Mouse (Mus musculus): ENCODE measurements at regions not wholly inside any gene's neighbourhood (a gene's known extent, or its start where the extent isn't known, plus 50 kb on each side); places are given as distances from the start of the nearest gene placed in this dataset.
"Not testable (repeated sequence)": the region's sequence is repeated elsewhere in the genome, so short reads cannot be mapped to it uniquely, and the experiment has no call there.

DNA sequence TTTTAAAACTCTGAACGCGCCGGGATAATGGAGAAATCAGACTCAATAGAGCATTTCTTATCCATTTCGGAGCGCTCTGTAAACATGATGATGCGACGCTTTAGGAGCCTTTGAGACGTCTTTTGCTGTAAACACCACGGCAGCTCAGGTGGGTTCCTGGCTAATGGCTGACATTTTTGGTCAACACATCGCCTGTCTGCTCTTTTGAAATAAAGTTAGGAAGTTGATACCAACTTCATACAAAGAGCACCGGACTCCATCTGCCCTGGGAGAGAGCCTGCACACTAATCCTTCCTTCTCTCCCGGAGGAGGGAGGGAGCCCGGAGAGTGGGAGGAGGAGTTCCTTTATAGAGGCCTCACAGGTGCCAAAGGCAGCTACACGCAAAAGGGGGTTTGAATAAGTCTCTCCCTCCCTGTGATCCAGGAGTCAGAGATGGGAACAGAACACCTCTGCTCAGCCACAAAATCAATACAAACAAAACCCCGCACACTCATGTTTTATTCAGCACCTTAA lies 63.8 kb upstream of the Srsf6 start:
- DNase-seq = no peak

GRCm38 (mm10) chr2:162866613-162867314 lies 64.6 kb upstream of the Srsf6 start:
- no peak for DNase-seq

DNA sequence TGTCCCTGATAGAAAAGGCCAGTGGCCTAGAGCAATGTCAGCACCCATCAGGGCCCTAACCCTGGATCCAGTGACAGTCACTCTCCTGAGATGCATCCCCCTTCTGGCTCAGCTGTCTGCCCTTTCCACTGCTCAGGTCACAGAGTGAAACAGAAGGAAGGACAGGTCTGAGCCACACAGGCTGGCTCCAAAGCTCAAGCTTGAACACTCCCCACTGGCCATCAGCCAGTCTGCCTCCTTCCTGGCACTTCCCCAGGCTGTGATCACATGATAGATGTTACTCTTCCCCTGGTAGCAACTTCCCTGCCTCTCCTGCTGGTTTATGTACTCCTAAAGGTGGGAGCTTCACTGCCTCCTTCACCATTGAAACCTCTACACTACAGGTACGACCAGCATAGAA lies 66.8 kb upstream of the Srsf6 start:
- DNase-seq = peak; percentile 86

DNA sequence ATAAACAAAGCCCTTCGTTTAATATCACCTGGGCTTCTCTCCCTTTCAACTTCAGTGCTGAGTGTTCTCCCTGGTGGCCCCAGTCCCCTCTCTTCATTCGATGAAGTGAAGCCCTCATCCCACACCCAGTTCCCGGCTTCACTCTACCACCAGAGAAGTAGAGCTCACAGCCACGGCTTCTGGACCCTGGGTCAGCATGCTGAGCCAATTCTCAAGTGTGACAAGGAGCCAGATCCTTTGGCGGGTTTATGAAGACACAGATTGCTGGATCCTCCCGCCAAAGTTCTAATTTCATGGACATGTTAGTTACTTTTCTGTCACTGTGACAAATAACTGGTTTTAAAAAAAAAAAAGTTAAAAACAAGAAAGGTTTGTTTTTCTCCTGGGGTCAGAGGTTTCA lies 76.7 kb upstream of the Srsf6 start:
- DNase-seq = no peak

DNA sequence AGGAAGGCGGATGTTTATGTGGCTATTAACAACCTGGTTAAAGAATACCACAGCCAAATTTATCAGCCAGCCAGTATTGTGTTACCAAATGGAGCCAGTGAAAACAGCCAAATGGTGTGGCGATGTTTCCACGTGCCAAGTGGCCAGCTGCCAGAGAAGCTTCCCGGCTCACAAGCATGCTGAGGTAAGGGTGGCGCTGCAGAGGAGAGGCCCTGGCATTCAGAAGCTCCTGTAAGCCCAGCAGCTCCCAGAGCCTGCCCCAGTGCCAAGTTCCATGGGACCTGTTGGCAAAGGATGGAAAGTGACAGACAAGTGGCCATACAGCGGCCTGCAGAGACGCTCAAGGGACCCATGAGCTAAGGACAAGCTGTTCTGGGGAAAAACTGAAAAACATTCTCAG lies 77.8 kb upstream of the Srsf6 start:
- DNase-seq = peak; percentile 24

- not testable (repeated sequence) for DNase-seq
Observed at GRCm38 (mm10) chr2:162841761-162842160, 89.6 kb upstream of the Srsf6 start.

DNA sequence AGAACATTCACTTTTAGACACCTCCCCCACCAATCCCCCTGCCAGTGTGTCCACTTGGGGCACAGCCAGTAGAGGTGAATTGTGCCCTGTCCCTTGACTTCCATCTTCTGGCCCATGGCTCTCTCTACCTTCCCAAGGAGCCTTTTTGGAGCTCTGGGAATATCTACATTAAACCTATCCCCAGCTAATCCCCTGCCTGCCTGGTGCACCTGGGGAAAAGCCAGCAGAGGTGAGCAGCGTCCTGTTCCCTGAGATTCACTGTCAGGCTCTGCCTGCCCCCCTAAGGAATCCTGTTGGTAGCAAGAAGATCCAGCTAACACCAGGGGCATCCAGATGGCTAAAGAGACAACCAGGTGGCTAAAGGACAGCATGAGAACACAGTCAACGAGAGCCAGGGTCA lies 93.6 kb upstream of the Srsf6 start:
- DNase-seq = no peak

DNA sequence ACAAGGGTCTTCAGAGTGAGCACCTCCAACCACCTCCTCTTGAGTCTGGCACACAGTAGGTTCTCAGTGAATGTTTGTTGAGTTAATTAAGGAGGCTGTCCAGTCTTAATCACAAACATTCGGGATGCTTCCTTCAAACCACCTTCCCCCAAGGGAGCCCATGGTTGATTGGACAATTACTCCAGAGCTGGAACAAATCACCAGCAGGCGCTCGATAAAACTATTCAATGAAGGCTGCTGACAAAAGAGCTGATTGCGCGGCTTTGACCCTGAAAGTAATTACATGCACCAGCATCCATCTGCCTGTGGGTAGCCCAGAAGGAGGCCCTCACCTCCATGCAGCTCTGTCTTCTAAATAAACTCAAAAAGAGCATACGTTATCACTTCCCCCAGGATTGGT lies 97.6 kb upstream of the Srsf6 start:
- no peak for DNase-seq

GRCm38 (mm10) chr2:162818787-162819186 lies 112.5 kb upstream of the Srsf6 start:
- DNase-seq = no peak

GRCm38 (mm10) chr2:162814205-162814604 lies 117.1 kb upstream of the Srsf6 start:
- DNase-seq = peak; percentile 45

- no peak for DNase-seq
Observed at GRCm38 (mm10) chr2:162807747-162808146, 123.6 kb upstream of the Srsf6 start.

DNA sequence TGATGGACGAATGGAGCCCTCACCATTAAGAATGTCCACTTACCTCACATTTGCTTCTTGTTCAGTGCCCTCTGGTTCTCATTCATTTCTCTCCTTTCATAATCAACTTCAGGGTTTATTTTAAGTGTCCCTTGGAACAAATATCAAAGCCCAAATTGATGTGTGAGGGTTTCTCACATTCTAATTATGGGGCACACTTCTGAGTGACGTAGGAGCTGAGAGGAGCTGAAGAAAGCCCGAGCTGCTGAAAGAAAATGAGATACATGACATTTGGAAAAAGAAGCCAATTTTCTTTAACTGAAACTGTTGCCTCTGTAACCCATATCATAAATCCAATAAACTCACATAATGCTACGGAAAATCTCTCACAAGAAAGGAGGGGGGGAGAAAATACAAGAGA lies 134.8 kb upstream of the Srsf6 start:
- no peak for DNase-seq

- no peak for DNase-seq
Observed at GRCm38 (mm10) chr2:162794285-162794684, 133.3 kb upstream of the Ptprt start.

GRCm38 (mm10) chr2:162791374-162792098 lies 130.6 kb upstream of the Ptprt start:
- no peak for DNase-seq

- DNase-seq = no peak
Observed at GRCm38 (mm10) chr2:162784176-162784813, 123.3 kb upstream of the Ptprt start.

GRCm38 (mm10) chr2:162781599-162781998 lies 120.7 kb upstream of the Ptprt start:
- DNase-seq = no peak

DNA sequence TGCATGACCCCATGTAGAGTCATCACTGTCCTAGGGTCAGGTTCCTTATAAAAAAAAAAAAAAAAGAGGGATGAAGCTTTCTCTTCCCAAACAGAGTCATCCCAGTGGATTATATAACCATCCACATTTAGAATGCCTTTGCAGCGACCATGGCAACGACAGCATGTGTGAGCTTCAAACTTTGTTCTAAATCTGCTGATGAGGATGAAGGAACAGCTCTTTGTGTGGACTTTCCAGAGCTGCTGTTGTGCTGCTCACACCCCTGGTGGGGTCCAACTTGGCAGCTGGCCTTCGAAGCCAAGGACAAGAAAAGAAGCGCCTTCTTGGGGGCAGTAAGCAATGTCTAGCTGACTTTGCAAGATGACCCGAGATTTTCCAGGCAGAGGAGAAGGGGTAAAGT lies 115.6 kb upstream of the Ptprt start:
- DNase-seq = no peak

DNA sequence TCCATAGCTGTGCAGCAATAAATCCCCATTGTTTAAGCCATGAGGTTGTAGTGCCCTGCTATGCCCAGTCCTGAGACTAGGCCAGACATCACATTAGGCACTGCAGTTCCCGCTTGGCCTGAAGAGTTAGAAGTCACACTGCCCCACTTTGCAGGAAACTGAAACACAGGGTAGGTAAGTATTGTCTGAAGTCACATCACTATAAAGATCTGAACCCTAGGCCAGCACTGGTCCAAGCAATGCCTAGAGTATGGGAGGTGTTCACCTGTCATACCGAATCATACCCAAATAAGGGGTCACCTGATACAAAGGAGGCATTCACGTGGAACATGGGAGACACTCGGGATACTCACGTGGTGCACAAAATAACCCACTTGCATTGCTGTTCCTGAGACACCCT lies 111.6 kb upstream of the Ptprt start:
- no peak for DNase-seq

GRCm38 (mm10) chr2:162769711-162770428 lies 108.9 kb upstream of the Ptprt start:
- DNase-seq = no peak

GRCm38 (mm10) chr2:162764059-162764458 lies 103.1 kb upstream of the Ptprt start:
- no peak for DNase-seq

GRCm38 (mm10) chr2:162740523-162740922 lies 79.6 kb upstream of the Ptprt start:
- DNase-seq = no peak

DNA sequence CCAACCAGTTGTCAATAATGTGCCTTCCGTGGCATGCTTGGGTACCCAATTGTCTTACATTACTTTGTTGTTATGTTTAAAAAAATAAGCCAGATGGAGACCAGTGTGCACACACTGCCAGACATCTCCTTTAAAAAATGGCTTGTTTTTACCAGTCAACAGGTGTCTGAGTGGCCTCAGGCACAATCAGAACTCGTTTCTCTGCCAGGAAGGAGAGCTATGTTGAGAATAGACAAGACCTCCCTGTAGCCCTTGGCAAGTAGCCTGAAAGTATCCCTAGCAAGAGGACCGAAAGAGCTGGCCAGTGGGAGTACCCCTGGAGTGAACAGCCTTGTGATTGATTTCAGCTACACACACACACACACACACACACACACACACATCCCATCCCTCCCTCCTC lies 74.8 kb upstream of the Ptprt start:
- no peak for DNase-seq

DNA sequence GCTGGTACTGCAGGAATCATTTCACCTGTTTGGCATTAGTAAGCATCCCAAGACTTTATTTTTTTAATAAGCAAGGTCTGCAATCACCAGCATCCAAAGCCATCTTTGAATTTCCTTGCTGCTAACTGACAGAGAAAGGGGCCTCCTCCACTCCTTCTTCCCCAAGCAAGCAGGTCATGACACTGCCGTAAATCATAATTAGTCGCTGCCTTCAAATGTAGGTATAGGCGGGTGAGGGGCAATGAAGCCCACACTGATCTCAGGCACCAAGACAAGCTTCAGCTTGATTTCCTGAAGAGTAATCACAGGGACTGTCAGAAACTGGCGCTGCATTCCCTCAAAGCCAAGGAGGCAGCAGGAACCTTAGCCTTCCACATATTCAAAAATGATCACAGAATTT lies 73.3 kb upstream of the Ptprt start:
- DNase-seq = no peak

Data from kidney, postnatal 14 days (tissue).